Mouse (Mus musculus) CD8-positive naive resting alpha-beta T cell, adult 2 months (primary cell): ENCODE data around the gene BC029722.
A peak's percentile ranks its signal among the peaks of the same experiment; 100 is the strongest.
"Not testable (repeated sequence)": the region's sequence is repeated elsewhere in the genome, so short reads cannot be mapped to it uniquely, and the experiment has no call there.

Source experiments
- DNase-seq, 2 experiments: peaks; one replicate each; pipeline ENCODE4 v3.0.0; 2022; ENCODE audit warnings: low read depth in 2 of 2, low spot score in 2 of 2

Gene BC029722

DNA sequence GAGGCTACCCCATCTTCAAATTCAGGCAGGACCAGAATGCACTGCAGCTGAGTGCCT lies at the start of gene BC029722:
TSS of gene BC029722 (minus strand) at position 35 of the 57 bp plus-strand sequence.
- DNase-seq, result no peak

DNA sequence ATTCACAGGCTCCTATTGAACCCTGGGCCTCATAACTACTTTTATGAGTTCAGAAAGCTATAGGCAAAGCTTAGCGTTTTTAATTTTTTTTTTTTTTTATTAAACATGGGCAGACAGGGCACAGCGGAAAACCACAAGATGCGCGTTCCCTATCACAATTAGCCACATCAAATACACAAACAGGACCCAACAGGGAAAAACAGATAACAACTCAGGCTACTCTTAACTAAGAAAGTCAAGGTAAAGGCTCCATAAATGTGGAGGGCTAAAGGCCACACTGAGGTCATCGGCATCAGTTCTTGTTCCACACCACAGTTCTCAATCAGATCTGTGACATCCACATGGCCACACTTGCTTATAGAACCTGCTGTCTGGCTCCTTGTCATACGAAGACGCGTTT lies 49.1 kb upstream of the BC029722 start:
- no peak for DNase-seq

DNA sequence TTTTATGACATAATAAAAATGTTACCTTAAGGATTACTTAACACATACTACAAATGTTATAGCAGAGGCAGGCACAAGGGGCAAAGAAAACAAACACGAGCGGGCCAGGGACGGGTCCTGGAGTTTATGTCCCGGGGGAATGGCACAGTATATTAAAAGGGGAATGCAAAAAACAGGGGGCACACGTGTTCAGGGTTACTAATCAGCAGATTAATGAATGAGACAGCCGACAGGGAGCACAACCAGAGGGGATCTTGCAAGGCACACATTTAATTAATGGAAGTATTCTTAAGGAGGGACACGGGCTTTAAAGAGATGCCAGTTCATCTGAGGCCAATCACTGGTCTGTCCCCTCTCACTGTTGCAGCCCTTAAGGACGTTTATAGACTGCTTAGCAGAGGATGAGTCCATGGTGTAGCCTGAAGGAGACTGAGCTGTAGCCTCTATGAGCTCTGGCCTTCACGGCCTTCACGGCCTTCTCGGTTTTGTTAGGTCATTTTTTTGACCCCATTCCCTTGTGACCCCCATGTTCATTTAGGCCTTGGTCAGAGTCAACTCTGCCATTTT lies 44.2 kb upstream of the BC029722 start:
- no peak for DNase-seq

DNA sequence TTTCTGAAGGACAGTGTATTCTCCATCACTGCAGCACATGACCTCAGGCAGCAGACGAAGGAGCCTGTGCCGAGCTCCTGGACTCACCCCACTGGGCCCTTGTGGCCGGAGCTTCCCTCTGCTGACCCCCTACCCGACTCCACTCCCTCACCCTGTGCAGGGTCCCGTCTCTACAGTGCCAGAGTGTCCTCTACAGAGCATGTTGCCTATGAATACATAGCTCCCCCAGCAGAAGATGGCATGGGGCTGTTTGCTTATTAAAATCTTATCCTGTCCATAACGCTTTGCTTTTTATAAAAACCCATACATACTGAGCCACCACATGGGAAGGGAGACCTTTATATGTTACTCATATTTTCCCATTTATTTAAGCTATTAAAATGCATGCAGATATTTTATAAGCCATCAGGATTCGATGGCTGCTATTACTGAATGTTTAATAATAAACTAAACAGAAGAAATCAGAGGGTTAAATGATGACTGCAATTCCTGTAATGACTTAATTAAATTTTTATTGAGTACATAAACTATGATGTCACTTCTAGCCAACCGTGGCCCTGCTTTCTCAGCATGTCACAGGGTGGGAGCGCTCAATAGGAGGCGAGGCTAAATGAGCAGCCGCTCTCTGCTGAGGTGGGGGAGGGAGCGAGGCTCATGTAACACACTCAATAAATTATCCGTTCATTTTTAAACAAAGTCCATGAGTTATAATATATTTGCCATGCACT lies 43.5 kb upstream of the BC029722 start:
- no peak for DNase-seq

DNA sequence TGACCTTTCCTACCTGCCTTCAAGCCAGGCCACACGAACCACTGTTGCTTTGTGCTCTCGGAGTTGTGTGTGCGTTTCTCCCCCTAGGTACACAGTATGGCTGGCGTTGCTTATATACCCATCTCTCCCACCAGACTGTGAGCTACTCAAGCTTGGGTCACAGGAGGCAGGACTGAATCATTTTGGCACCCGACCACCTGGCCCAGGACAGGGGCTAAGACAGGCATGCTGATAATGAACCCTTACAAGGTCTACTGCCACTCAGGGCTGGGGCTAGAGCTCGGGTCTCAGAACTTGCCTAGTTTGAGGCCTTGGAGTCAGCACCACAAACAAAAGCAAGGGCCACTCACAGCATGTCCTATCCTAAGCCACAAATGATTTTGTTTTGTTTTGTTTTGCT lies 42.4 kb upstream of the BC029722 start:
- DNase-seq, result no peak

DNA sequence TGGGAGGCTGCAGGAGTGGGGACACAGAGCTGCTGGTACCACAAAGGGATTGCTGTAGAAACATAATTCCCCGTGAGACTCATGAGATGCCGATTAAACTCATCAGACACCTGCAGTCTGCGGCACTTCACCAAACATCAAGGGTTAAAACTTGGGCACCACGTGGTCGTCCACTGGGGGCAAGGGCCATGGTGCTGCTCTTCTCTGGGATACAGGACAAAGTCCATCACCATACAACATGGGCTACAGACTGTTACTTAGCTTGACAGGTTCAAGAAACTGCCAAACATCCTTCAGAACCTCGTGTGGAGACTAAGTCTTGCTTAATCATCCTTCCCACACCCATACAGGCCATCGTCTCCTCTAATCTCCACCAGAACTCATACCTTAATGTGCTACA lies 40.9 kb upstream of the BC029722 start:
- no peak for DNase-seq

DNA sequence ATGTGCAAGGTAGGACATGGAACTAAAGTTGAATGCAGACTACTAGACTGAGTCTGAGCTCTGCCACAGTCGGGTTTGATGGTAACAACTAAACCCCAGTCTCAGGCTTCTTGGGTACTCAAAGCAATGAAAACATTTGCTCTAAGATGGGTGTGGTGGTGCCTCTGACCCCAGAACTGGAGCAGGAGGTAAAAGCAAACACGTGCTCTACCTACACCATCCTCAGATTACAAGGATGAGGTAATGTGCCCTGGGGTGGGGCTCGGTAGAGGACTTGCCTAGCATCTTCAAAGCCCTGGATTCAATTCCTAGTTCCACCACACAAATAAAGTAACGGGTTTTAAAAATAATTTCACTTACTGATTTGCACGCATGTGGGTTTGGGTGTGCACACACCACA lies 33.3 kb upstream of the BC029722 start:
- no peak for DNase-seq

DNA sequence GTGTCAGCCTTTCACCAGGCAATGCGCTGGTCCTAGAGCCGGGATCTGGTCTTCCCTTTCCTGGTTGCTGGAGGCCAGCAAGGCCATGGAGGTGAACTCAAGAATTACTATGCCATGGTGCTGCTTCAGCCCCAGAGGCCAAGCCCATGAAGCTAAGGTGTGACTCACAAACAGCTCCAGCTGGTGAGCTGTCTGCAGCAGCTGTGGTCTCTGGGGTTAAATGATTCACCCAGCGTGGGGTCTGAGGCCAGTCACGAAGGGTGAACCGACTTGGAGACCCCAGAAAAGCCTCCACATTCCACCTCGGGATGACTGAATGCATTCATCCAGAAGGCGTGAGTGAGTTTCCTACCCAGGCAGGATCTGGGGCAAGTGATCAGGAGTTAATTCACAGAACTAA lies 30.9 kb upstream of the BC029722 start:
- DNase-seq, result no peak

DNA sequence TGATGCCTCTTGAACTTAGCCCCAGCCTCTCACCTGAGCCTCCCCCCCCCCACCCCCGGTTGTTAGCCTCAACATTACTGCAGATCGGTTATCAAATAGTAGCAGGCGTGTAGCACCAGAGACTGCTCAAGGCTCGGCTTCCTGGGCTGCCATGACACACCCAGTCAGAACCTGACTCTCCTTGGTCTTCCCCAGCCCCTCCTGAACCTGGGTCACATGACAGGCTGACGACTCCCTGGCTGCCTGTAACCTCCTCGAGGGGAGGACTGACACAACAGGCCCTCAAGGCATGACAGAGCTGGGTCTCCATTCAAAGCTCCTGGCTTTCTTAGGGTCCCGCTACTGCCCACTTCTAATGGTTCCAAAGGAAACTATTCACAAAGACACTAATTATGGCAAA lies 30.2 kb upstream of the BC029722 start:
- DNase-seq, result no peak

DNA sequence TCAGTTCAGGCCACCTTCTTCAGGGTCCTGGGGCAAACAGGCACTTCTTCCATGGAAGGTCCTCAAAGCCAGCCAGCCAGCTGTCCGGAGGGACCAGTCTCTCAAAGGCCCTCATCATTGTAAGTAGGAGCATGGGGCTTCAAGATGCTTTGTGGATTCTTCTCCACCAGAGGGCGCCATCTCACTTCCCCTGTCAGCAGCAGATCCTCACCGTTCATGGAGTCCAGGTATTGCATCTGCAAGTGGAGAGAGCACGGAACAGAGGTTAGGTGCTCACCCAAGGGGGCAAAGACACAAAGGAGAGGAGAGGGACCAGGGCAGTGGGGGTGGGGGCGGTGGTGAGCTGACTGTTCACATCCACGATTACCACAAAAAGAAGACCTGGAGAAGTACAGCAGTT lies 29.1 kb upstream of the BC029722 start:
- DNase-seq, result peak; percentile 62 to 74

DNA sequence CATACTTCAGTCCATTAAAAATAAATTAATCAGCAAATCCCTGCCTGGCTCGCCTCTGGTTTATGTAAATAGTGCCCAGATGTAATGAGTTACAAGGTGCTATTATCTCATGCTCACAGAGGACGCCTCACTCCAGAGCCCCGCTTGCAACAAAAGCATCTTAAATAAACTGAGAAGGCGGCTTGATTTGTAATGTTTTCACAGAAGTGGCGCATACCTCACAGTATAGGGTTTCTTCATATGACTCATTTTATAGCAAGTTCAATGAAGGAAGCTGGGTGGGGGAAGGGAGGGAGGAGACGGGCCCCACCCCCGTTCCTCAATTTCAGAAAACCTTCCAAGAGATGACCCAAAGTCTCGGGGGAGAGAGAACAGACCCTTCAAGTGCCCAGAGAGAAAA lies 27.7 kb upstream of the BC029722 start:
- DNase-seq, result no peak

DNA sequence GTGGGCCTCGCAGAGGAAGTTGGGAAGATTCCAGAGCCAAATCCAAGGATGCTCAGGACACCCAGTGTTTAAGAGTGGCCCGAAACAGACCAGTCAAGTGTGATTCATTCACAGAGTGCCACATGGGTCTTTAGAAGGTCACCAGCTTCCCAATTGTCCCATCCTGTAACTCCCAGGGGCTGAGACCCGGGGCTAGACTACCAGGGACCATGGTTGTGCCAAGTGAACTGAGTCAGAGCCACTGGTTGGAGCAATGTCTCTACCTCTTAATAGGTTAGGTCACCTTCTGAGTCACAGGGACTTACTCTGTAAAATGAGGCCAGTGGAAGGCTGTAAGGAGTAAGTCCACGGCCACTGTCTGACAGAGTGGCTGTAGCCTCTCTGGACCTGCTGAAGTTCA lies 19.7 kb upstream of the BC029722 start:
- no peak for DNase-seq

DNA sequence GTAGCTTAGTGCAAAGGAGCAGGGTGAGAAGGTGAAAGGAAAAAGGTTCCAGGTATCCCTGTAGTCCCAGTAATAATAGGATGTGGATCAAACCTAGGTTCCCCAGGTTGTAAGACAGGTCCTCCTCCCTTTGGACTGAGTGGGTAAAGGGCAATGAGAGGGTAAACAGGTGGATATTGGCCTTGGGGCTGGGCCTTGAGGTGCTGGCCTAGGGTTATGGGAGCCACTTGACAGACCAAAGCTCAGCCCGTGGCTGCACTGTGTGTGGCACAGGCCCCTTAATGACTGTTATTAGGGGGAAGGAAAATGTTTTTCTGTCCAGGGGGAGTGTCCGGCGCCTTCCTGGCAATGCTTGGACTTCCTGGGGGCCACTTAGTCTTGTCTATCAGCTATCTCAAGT lies 18.7 kb upstream of the BC029722 start:
- DNase-seq, result no peak

DNA sequence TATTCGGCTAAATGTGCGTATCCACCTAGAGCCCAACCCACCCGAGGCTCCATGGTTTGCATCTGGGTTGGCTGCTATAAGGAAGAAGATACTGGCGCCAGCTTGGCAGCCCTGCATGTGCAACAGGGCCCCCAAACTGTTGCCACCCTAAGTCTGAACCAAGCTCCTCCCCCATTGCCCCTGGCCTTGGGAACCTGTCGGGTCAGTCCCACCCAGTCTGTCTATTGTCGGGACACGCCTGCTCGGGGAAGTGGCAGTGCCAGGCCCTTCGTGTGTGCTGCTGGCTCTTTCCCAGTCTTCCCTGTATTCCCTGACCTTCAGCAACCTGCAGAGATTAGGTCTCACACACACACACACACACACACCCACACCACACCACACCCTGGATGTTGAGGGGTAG lies 15.5 kb upstream of the BC029722 start, which contains the start of gene Fam83c:
TSS of gene Fam83c (minus strand) at position 123 of the 400 bp plus-strand sequence.
- DNase-seq, result no peak

DNA sequence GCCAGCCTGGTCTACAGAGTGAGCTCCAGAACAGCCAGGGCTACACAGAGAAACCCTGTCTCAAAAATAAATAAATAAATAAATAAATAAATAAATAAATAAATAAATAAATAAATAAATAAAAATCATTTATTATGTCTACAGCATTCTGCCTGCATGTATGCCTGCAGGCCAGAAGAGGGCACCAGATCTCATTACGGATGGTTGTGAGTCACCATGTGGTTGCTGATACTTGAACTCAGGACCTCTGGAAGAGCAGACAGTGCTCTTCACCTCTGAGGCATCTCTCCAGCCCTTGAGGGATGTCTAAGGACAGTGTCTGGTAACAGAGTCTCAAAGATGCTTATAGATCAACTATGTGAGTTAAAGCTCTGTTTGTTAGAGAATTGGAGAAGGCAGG lies 12.9 kb upstream of the BC029722 start:
- DNase-seq, result not testable (repeated sequence)

DNA sequence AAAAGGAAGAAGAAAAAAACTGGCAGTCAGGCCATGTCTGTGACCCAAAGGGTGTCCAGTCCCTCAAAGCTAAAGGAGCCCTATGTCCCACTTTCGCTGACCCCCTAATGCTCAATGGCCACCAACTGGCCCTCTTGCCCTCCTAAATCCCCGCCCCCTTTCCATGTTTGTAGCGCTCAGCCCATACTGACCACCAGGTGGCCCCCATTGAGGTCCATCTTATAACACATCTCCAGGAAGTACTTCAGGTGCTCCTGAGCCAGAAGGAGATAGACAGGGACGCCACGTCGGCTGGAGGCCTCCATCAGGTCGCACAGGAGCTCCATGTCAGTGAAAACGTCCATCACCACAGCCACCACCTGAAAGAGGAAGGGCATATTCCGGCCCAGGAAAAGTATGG lies 12.1 kb upstream of the BC029722 start:
- DNase-seq, result no peak

DNA sequence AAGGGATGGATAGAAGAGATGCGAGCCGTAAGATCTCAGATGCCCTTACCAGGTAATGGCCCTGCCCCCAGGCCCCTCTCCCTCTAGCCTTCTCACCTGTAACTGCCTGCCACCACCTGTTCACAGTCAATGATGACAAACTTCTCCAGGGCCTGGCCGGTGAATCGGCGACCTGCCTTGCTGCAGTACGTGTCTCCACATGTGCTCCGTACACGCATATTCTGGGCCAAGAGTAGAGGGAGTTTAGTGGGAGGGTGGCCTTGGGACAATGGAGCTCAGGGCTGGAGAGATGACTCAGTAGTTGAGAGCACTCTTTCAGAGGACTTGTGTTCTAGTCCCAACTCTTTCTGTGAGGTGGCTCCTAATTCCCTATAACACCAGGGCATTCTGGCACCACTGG lies 11.6 kb upstream of the BC029722 start:
- no peak for DNase-seq

DNA sequence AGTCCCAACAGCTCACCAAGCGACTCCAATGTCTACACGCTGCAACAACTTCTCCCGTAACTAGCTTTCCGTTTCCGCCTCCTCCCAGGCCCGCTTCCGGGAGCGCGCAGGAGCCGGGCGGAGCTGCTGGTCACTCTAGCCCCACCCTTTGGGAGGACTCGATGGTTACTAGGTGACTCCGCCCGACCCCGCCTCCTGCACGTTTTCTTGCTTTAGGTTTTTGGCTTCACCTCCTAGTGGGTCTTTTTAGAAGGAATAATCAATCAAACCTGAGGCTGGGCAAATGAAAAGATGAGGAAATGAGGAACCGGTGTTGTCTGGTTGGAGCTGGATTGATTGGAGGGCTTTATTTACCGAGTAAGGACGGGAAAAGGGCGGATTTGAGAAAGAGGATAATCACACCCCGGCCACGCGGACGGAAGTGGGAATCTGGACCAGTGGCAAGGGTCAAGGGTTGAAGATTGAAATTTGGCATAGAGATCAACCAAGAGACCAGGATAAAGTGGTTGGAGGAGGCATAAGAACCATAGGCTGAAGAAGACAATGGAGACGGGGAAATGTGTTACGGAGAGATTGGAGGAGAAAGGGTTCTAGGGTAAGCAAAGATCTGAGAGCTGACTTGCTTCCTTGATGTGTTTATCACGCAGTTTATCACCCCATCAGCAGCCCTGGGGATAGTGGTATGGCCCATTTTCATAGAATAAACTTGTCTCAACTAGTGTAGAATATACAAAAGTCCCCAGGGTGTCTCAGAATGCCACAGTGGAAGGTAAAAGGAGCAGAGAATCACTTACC lies 7.6 kb upstream of the BC029722 start, which contains the start of gene Eif6:
TSS of gene Eif6 (minus strand) at position 296 of the 795 bp plus-strand sequence.
- DNase-seq, result peak; percentile 75 to 79

DNA sequence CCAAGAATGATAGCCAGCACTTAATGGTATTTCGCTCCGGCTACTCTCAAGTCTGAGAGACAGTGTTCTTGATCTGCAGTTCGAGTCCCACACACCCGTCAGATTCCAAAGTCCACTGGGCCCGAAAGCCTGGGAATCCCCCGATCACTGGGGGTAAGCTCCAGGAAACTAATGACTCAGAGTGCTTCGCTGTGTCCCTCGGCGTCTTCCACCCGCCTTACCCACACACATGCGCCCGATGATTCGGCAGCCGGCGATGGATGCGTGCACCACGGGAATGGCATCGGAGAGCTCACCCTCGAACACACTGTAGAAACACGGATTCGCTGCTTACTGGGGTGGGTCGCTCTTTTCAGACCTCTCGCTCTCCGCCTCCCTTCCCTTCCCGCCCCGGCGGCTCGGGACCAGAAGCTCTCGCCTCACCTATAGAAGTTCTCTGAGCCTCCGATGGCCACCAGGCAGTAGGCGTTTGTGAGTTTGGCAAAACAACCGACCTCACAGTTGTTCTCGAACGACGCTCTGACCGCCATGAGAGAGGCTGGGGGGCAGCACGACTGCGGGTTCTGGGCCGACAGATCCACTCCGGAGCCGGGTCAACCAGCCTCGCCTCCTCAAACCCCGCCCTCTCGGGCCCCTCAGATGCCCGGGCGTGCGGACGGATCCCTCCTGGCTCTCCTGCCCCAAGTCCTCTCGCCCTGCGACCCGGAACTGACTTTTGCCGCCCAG lies 6.8 kb upstream of the BC029722 start:
- DNase-seq, result peak in 1 of 2 experiments; percentile 26

DNA sequence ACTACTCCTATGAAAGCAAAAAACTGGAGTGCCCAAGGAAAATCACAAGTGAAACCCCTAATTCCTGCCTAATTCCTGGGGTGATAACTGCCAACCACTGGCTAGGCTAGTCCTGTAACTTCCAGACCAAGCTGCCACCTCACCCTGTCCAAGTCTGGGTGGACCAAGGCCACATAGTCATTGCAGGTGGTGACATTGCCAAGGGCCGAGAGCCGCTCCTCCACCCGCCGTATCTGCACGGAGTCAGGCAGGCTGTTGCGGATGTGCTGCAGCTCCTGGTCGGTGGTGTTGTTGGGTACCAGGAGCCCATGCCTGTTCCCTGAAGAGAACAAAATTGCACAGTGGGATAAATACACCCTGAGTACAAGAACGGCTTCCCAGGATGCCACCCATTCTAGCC lies 4.5 kb upstream of the BC029722 start:
- no peak for DNase-seq

DNA sequence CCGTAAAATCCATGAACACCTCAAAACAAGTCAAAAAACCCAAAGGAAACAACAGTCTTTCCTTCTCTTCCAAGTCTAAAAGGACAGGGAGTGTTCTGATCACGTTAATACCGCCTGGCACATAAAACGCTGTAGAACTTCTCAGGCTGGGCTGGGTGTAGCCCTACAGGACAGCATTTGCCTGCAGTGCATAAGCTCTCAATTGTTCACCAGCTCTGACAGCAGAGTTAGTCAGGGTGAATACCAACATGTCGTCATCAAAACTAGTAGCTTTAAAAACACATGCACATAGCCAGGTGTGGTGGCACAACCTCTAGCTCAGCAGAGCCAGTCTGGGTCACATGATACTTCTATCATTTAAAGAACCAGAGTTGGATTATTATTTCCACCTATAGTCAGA lies 1.6 kb upstream of the BC029722 start:
- no peak for DNase-seq
